Mouse (Mus musculus) midbrain, embryonic 13.5 days (tissue): ENCODE results near the gene Lsm10. TPM values are rescaled to one million over a fixed set of nuclear protein-coding genes. Genes with fewer than 3 reads are reported as not detected.

Experiments used
- ATAC-seq: fragments of 200-750 bp; cut with Nextera tagmentation; 2 replicates; pipeline ENCODE4 v1.8.0; 2017; ENCODE audit warnings: mild to moderate bottlenecking, moderate TSS enrichment, moderate library complexity
- H3K27ac ChIP-seq: fragments of 300-500 bp; sonication (generic); 2 replicates; pipeline ENCODE4 v1.5.1; 2015; ENCODE audit warnings: inconsistent platforms, mild to moderate bottlenecking, moderate library complexity
- H3K27me3 ChIP-seq: fragments of 300-500 bp; sonication (generic); 2 replicates; pipeline ENCODE4 v1.6.1; 2015; ENCODE audit warnings: mild to moderate bottlenecking, inconsistent platforms
- H3K36me3 ChIP-seq: fragments of 300-500 bp; sonication (generic); 2 replicates; pipeline ENCODE4 v1.6.1; 2015; ENCODE audit warnings: mild to moderate bottlenecking, inconsistent platforms
- H3K4me1 ChIP-seq: fragments of 300-500 bp; sonication (generic); replicated peaks from 2 replicates; pipeline ENCODE4 v1.6.1; 2015; ENCODE audit warnings: inconsistent platforms
- H3K4me2 ChIP-seq: fragments of 300-500 bp; sonication (generic); replicated peaks from 2 replicates; pipeline ENCODE4 v1.6.1; 2015; ENCODE audit warnings: moderate library complexity, mild to moderate bottlenecking, inconsistent platforms
- H3K4me3 ChIP-seq: fragments of 300-500 bp; sonication (generic); replicated peaks from 2 replicates; pipeline ENCODE4 v1.5.1; 2015; ENCODE audit warnings: mild to moderate bottlenecking, inconsistent platforms
- H3K9ac ChIP-seq: fragments of 300-500 bp; sonication (generic); replicated peaks from 2 replicates; pipeline ENCODE4 v1.6.1; 2015; ENCODE audit warnings: mild to moderate bottlenecking, inconsistent platforms
- H3K9me3 ChIP-seq: fragments of 300-500 bp; sonication (generic); 2 replicates; pipeline ENCODE4 v1.6.1; 2016; ENCODE audit warnings: mild to moderate bottlenecking, inconsistent platforms
- WGBS: fragments of 180-500 bp; shearing (Covaris S2); methylation state at CpG from one replicate; pipeline ENCODE4 v1.1.7; 2015; 5-methylcytosine and 5-hydroxymethylcytosine counted together
- polyA plus RNA-seq: library from polyadenylated mRNA; unstranded; fragments of >200 nt; fragmentation: Nextera tagmentation; extraction: Ambion mirVana; gene quantifications from 2 replicates; pipeline ENCODE4 v1.2.1, GENCODE M21; 2015

Gene Lsm10
- polyA plus RNA-seq, 1 experiment from 2014 or later = 45.9 TPM

GRCm38 (mm10) chr4:126100764-126101163, 4.3 kb downstream of the Lsm10 start:
- Histone ChIP-seq H3K9me3 (no peaks in the 10 kb centered on the region), H3K36me3 (peaks cover 9% of the 10 kb centered on the region; the same call in 1 of the 2 replicates), H3K9ac (no peak overlapping the region), H3K4me3 (no peak overlapping the region), H3K4me2 (no peak overlapping the region), H3K4me1 (peaks cover 48% of the 10 kb centered on the region), H3K27ac (no peak overlapping the region), H3K27me3 (no peaks in the 10 kb centered on the region)
- ATAC-seq = no peak
- 89% methylated on average over 3 of the region's 3 CpGs for WGBS

GRCm38 (mm10) chr4:126102061-126102841, 5.8 kb downstream of the Lsm10 start:
- H3K27me3 ChIP-seq = no peaks in the 10 kb centered on the region
- H3K27ac ChIP-seq = peak overlapping the region; percentile 82; the same call in 1 of the 2 replicates
- H3K9ac ChIP-seq = 0 out of 2 replicates have a peak overlapping the region, but pooled peaks have one; percentile 60
- H3K9me3 ChIP-seq = no peaks in the 10 kb centered on the region
- peak overlapping the region; percentile 98 for H3K4me2 ChIP-seq
- peaks cover 56% of the 10 kb centered on the region for H3K4me1 ChIP-seq
- H3K4me3 ChIP-seq = no peak overlapping the region
- WGBS = 42% methylated on average over 7 of the region's 7 CpGs
- peaks cover 9% of the 10 kb centered on the region; the same call in 1 of the 2 replicates for H3K36me3 ChIP-seq
- no peak for ATAC-seq

GRCm38 (mm10) chr4:126103057-126103581, 6.7 kb downstream of the Lsm10 start:
- Histone ChIP-seq H3K36me3 (peaks cover 7% of the 10 kb centered on the region; the same call in 1 of the 2 replicates), H3K9ac (peak overlapping the region; percentile 60), H3K9me3 (no peaks in the 10 kb centered on the region), H3K4me3 (peak overlapping the region; percentile 81), H3K27ac (peak overlapping the region; percentile 82), H3K4me2 (peak overlapping the region; percentile 98), H3K27me3 (no peaks in the 10 kb centered on the region), H3K4me1 (peaks cover 58% of the 10 kb centered on the region)
- WGBS = under 1% methylated on average over 15 of the region's 15 CpGs
- ATAC-seq = peak; percentile 49

- Histone ChIP-seq H3K36me3 (0 out of 2 replicates have a peak, but pooled peaks cover 3% of the 10 kb centered on the region), H3K4me2 (peak within 1 kb of the TSS; percentile 98), H3K4me1 (peaks cover 62% of the 10 kb centered on the region), H3K9me3 (no peaks in the 10 kb centered on the region), H3K4me3 (peak within 1 kb of the TSS; percentile 81), H3K27me3 (no peaks in the 10 kb centered on the region), H3K27ac (peak within 1 kb of the TSS; percentile 82), H3K9ac (peak within 1 kb of the TSS; percentile 82)
- WGBS = under 1% methylated on average over 31 of the region's 34 CpGs
- ATAC-seq = peak; percentile 95
Observed at GRCm38 (mm10) chr4:126103590-126104068, 7.2 kb downstream of the Lsm10 start, which contains the start of gene Stk40. TSS of gene Stk40 (plus strand) at chr4:126103957.

- Histone ChIP-seq H3K4me3 (peak overlapping the region; percentile 81), H3K36me3 (no peaks in the 10 kb centered on the region), H3K27me3 (no peaks in the 10 kb centered on the region), H3K4me2 (peak overlapping the region; percentile 98), H3K27ac (peak overlapping the region; percentile 45; the same call in 1 of the 2 replicates), H3K4me1 (peaks cover 62% of the 10 kb centered on the region), H3K9ac (peak overlapping the region; percentile 82), H3K9me3 (no peaks in the 10 kb centered on the region)
- peak; percentile 43 for ATAC-seq
- WGBS = 2% methylated on average over 34 of the region's 34 CpGs
Observed at GRCm38 (mm10) chr4:126104261-126105075, 8.0 kb downstream of the Lsm10 start.

GRCm38 (mm10) chr4:126105131-126105783, 8.8 kb downstream of the Lsm10 start:
- Histone ChIP-seq H3K9me3 (no peaks in the 10 kb centered on the region), H3K4me2 (peak overlapping the region; percentile 98), H3K27me3 (no peaks in the 10 kb centered on the region), H3K4me1 (peaks cover 70% of the 10 kb centered on the region), H3K9ac (peak overlapping the region; percentile 82), H3K27ac (no peak overlapping the region), H3K36me3 (no peaks in the 10 kb centered on the region), H3K4me3 (peak overlapping the region; percentile 81)
- 49% methylated on average over 7 of the region's 7 CpGs for WGBS
- no peak for ATAC-seq

- ATAC-seq = no peak
- WGBS = 23% methylated on average over 8 of the region's 8 CpGs
- H3K4me2 ChIP-seq = 0 out of 2 replicates have a peak overlapping the region, but pooled peaks have one; percentile 7
- no peaks in the 10 kb centered on the region for H3K36me3 ChIP-seq
- H3K4me3 ChIP-seq = no peak overlapping the region
- no peaks in the 10 kb centered on the region for H3K27me3 ChIP-seq
- no peaks in the 10 kb centered on the region for H3K9me3 ChIP-seq
- H3K4me1 ChIP-seq = peaks cover 74% of the 10 kb centered on the region
- peak overlapping the region; percentile 40; the same call in 1 of the 2 replicates for H3K9ac ChIP-seq
- no peak overlapping the region for H3K27ac ChIP-seq
Observed at GRCm38 (mm10) chr4:126108061-126108740, 11.8 kb downstream of the Lsm10 start.

- no peak for ATAC-seq
- Histone ChIP-seq H3K4me2 (0 out of 2 replicates have a peak overlapping the region, but pooled peaks have one; percentile 33), H3K27me3 (no peaks in the 10 kb centered on the region), H3K36me3 (no peaks in the 10 kb centered on the region), H3K9me3 (no peaks in the 10 kb centered on the region), H3K27ac (peak overlapping the region; percentile 81), H3K4me3 (no peak overlapping the region), H3K4me1 (peaks cover 75% of the 10 kb centered on the region), H3K9ac (0 out of 2 replicates have a peak overlapping the region, but pooled peaks have one; percentile 2)
- WGBS = 79% methylated on average over 10 of the region's 10 CpGs
Observed at GRCm38 (mm10) chr4:126109613-126110373, 13.4 kb downstream of the Lsm10 start.

- ATAC-seq = peak; percentile 64
- Histone ChIP-seq H3K9me3 (no peaks in the 10 kb centered on the region), H3K27ac (peak overlapping the region; percentile 81), H3K4me3 (no peak overlapping the region), H3K9ac (peak overlapping the region; percentile 37), H3K27me3 (no peaks in the 10 kb centered on the region), H3K4me1 (peaks cover 68% of the 10 kb centered on the region), H3K4me2 (peak overlapping the region; percentile 33), H3K36me3 (no peaks in the 10 kb centered on the region)
- 10% methylated on average over 12 of the region's 12 CpGs for WGBS
Observed at GRCm38 (mm10) chr4:126110374-126111152, 14.1 kb downstream of the Lsm10 start.

- no peaks in the 10 kb centered on the region for H3K36me3 ChIP-seq
- H3K9ac ChIP-seq = peak overlapping the region; percentile 37
- H3K4me1 ChIP-seq = peaks cover 63% of the 10 kb centered on the region
- H3K27me3 ChIP-seq = no peaks in the 10 kb centered on the region
- H3K4me2 ChIP-seq = peak overlapping the region; percentile 33
- WGBS = 16% methylated on average over 7 of the region's 7 CpGs
- H3K27ac ChIP-seq = peak overlapping the region; percentile 81
- no peaks in the 10 kb centered on the region for H3K9me3 ChIP-seq
- ATAC-seq = no peak
- H3K4me3 ChIP-seq = no peak overlapping the region
Observed at GRCm38 (mm10) chr4:126111153-126111549, 14.7 kb downstream of the Lsm10 start.
